Mouse (Mus musculus): ENCODE measurements around the gene Vmn2r-ps159.
"Not testable (repeated sequence)": the region's sequence is repeated elsewhere in the genome, so short reads cannot be mapped to it uniquely, and the experiment has no call there.

Gene Vmn2r-ps159

DNA sequence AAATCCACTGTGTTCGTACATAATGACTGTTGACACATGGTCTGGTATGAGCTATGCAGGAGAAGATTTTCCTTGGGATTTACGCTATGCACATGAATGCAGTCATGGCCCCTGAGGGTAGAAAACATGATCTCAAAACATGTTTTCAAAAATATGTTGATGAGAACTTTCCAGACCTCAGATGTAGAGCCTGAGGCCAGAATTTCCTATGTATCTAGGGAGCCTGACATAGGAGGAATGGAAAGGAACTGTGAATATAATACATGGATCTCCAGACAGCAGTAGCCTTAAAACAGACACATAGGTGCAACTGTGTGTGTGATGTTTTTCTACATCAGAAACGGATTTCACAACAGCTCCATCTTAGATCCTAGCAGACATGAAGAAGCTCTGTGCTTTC lies at the start of gene Vmn2r-ps159:
TSS of gene Vmn2r-ps159 (plus strand) at position 301 of the 400 bp plus-strand sequence.
- not testable (repeated sequence) for DNase-seq (ENCODE audit: low read depth in 1 of 2, low spot score in 2 of 2)

DNA sequence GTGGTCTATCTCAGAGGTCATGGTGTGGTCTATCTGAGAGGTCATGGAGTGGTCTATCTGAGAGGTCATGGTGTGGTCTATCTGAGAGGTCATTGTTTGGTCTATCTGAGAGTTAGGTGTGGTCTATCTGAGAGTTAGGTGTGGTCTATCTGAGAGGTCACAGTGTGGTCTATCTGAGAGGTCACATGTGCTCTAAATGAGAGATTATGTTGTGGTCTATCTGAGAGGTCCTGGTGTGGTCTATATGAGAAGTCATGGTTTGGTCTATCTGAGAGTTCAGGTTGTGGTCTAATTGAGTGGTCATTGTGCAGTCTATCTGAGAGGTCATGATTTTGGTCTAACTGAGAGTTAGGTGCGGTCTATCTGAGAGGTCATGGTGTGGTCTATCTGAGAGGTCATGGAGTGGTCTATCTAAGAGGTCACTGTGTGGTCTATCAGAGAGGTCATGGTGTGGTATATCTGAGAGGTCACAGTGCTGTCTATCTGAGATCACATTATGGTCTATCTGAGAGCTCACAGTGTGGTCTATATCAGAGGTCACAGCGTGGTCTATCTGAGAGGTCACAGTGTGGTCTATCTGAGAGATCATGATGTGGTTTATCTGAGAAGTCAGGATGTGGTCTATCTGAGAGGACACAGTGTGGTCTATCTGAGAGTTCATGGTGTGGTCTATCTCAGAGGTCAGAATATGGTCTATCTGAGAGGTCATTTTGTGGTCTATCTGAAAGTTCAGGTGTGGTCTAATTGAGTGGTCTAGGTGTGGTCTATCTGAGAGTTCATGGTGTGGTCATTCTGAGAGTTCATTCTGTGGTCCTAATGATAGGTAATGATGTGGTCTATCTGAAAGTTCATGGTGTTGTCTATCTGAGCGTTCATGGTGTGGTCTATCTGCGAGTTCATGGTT lies 10.9 kb downstream of the Vmn2r-ps159 start:
- DNase-seq (ENCODE audit: low read depth in 1 of 2, low spot score in 2 of 2): not testable (repeated sequence)

DNA sequence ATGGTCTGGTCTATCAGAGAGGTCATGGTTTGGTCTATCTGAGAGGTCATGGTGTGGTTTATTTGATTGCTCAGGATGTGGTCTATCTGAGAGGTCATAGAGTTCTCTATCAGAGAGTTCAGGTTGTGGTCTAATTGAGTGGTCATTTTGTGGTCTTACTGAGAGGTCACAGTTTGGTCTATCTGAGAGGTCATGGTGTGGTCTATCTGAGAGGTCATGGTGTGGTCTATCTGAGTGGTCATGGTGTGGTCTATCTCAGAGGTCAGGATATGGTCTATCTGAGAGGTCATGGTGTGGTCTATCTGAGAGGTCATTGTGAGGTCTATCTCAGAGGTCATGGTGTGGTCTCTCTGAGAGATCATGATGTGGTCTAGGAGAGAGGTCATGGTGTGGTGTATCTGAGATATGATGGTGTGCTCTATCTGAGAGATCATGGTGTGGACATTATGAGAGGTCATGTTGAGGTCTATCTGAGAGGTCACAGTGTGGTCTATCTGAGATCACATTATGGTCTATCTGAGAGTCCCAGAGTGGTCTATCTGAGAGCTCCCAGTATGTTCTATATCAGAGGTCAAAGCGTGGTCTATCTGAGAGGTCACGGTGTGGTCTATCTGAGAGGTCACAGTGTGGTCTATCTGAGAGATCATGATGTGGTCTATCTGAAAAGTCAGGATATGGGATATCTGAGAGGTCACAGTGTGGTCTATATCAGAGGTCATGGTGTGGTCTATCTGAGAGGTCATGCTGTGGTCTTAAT lies 11.8 kb downstream of the Vmn2r-ps159 start:
- DNase-seq (ENCODE audit: low read depth in 1 of 2, low spot score in 2 of 2): no peak

DNA sequence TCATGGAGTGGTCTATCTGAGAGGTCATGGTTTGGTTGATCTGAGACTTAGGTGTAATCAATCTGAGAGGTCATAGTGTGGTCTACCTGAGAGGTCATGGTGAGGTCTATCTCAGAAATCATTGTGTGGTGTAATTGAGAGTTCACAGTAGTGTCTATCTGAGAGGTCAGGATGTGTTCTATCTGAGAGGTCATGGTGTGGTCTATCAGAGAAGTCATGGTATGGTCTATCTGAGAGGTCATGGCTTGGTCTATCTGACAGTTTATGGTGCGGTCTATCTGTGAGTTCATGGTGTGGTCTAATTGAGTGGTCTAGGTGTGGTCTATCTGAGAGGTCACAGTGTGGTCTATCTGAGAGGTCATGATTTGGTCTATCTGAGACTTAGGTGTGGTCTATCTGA lies 12.4 kb downstream of the Vmn2r-ps159 start:
- no peak for DNase-seq (ENCODE audit: low read depth in 1 of 2, low spot score in 2 of 2)

DNA sequence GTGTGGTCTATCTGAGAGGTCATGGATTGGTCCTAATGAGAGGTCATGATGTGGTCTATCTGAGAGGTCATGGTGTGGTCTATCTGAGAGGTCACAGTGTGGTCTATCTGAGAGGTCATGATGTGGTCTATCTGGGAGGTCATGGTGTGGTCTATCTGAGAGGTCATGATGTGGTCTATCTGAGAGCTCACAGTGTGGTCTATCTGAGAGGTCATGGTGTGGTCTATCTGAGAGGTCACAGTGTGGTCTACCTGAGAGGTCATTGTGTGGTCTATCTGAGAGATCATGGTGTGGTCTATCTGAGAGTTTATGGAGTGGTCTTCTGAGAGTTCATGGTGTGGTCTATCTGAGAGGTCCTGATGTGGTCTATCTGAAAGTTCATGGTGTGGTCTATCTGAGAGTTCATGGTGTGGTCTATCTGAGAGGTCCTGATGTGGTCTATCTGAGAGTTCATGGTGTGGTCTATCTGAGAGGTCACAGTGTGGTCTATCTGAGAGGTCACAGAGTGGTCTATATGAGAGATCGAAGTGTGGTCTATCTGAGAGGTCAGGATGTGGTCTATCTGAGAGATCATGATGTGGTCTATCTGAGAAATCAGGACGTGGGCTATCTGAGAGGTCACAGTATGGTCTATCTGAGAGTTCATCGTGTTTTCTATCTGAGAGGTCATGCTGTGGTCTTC lies 26.0 kb downstream of the Vmn2r-ps159 start:
- not testable (repeated sequence) for DNase-seq (ENCODE audit: low read depth in 1 of 2, low spot score in 2 of 2)

Measured in monocyte, adult 2 months (primary cell).